Mouse (Mus musculus) cerebellum, adult 2 months (tissue): ENCODE measurements at regions not wholly inside any gene's neighbourhood (a gene's known extent, or its start where the extent isn't known, plus 50 kb on each side); places are given as distances from the start of the nearest gene placed in this dataset.

Source experiments
- CTCF ChIP-seq: fragments of 200-500 bp; IDR thresholded peaks from 2 replicates; pipeline ENCODE4 v1.5.1; 2011; ENCODE audit warnings: low read depth, mild to moderate bottlenecking, control low read depth, low read length, moderate library complexity, borderline replicate concordance; ENCODE audit not compliant: insufficient read depth
- POLR2A ChIP-seq: fragments of 200-500 bp; IDR thresholded peaks from 2 replicates; pipeline ENCODE4 v1.6.1; 2011; ENCODE audit warnings: low read length, control low read depth, borderline replicate concordance; ENCODE audit not compliant: insufficient read depth

DNA sequence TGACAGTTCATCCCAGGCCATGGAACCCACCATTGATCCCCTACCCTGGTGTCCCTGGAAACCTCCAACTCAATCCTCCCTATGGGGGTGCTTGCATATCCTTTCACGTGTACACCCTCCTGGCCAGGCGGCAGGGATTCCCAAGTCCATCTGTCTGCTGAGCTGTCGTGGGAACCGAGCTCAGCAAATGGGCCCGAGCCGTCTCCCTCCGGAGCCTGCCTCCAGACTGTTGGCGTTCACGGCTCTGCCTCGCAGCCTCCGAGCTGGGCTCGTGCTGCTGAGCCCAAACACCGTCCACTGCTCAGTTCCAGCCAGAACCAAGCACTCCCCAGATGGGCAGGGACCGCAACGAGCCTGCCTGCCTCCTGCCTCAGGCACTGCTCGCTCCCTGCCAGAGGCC, 98.8 kb downstream of the 3100002H09Rik start:
- TF ChIP-seq CTCF: no peak
- no peak for TF ChIP-seq POLR2A
